Mouse (Mus musculus): ENCODE data around the gene Atp8b4.

Atp8b4 gene

GRCm38 (mm10) chr2:126359965-126360364 is 140.5 kb downstream of the Atp8b4 start:
- DNase-seq: no peak

- DNase-seq: no peak
These were observed 141.2 kb downstream of the Atp8b4 start for GRCm38 (mm10) chr2:126359278-126359677.

GRCm38 (mm10) chr2:126358741-126359140 is 141.7 kb downstream of the Atp8b4 start:
- DNase-seq: no peak

DNA sequence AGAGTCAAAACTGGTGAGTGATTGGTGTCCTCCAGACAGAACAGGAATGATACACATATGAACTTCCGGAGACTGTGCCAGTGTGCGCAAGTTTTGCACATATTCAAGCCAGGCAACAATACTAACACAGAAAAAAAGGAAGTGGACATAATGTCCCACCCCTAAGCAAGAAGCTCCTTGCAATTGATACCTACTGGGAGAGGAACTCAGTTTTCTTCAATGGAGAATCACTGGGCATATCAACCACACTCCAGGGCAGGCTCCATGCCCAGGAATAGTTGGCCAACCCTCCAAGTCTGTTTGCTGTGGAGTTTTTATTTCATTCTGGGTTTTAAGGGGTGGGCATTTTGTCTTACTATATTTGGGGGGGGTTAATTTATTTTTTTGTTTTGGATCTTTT is 145.2 kb downstream of the Atp8b4 start:
- no peak for DNase-seq

GRCm38 (mm10) chr2:126351811-126352210 is 148.7 kb downstream of the Atp8b4 start:
- DNase-seq: no peak

GRCm38 (mm10) chr2:126343026-126343593 is 157.4 kb downstream of the Atp8b4 start:
- DNase-seq: no peak

- no peak for DNase-seq
These were observed 159.0 kb downstream of the Atp8b4 start for GRCm38 (mm10) chr2:126341521-126341920.

GRCm38 (mm10) chr2:126340201-126340600 is 160.3 kb downstream of the Atp8b4 start:
- DNase-seq: no peak

GRCm38 (mm10) chr2:126339516-126339915 is 161.0 kb downstream of the Atp8b4 start:
- no peak for DNase-seq

DNA sequence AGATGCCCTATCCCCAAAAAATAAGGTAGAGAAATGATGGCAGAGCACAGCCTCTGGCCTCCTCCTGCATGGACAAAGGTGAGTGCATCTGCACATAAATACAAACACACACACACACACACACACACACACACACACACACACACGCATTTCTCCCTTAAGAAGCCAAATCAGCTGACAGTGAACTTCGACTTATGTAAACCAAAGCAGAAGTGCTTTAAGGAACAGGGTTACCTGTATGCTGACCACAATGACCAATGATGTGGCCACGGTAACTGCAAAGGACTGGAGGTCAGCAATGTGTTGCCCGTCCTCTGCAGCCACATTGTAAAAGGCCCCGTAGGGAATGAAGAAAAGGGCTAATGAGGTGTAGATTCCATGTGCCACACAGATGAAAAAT is 163.3 kb downstream of the Atp8b4 start:
- DNase-seq: no peak

- no peak for DNase-seq
These were observed 168.7 kb downstream of the Atp8b4 start for GRCm38 (mm10) chr2:126331794-126332193.

GRCm38 (mm10) chr2:126323206-126323605 is 177.3 kb downstream of the Atp8b4 start:
- DNase-seq: no peak

DNA sequence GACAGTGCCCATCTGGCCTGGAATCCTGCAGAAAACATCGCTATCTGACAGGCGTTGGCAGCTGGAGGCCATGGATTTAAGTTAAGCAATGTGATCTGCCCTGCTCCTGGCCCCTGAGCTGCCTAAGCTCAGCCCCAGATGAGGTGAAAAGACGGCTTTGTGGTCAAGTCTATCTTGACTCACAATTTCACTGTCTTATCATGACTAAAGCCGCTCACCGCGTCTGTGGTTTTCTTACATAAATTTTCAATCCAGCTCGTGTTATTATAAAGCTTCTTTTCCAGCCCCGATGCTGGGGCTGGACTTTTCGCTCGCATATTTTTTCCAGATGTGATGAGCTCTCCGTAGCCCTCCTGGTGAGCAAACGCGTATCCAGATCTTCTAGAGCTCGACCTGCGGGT is 177.8 kb downstream of the Atp8b4 start:
- no peak for DNase-seq

DNA sequence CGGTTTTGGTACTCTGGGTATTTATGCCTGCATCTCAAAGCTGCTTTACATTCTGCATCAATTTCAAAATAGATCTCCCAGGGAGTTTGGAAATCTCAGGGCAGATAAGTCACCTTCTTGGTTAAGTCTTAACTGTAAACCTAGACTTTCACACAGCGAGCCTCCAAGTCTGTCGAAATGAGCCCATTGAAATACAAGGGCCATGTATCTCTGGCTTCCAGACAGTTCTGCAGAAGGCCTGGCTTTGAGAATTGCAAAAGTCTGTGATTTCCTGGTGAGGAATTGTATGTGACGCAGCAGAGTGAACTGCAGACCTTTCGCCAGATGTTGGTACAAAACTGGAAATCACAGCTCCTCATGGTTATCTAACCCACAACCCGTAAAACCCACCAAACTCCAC is 182.4 kb downstream of the Atp8b4 start:
- DNase-seq: no peak

GRCm38 (mm10) chr2:126316942-126317341 is 183.5 kb downstream of the Atp8b4 start:
- DNase-seq: no peak

- no peak for DNase-seq
These were observed 184.1 kb downstream of the Atp8b4 start for GRCm38 (mm10) chr2:126316346-126316745.

- DNase-seq: no peak
These were observed 189.4 kb downstream of the Atp8b4 start for GRCm38 (mm10) chr2:126311056-126311455.

DNA sequence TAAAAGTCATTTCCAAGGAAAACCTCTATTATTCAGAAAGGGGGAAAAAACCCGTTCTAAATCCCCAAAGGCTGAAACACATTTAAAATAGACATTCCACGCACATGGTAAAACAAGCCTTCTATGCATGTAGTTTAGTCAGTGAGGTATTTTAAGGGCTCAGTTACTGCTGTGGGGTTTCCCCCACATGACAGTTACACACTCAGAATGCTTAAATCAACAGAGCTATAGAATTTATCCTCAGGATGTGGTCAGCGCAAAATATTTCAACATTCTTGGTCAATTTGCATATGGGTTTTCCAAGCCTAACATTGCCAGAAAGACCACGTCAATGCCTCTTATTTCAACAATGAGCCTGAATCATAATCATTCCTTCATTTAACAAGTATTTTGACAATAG is 190.5 kb downstream of the Atp8b4 start:
- no peak for DNase-seq

DNA sequence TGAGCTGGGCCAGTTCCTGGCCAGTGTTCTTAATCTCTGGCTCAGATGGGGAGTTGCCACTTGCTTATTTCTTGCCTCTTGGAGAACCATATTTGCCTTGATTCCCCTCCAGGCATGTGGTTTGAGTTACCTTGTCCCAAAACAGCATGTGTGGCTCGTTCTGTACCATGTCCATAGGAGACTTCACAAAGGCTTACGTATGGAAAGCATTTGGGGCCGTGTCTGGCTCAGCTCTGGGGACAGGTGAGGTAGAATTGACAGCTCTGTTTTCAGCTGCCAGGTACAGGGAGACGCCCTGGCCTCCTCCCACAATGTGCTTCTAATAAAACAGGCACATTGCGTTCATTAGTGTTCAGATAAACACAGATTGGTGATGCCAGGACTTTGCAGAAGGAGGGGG is 195.9 kb downstream of the Atp8b4 start:
- DNase-seq: no peak

GRCm38 (mm10) chr2:126303226-126303625 is 197.2 kb downstream of the Atp8b4 start:
- DNase-seq: no peak

GRCm38 (mm10) chr2:126302381-126302780 is 198.1 kb downstream of the Atp8b4 start:
- DNase-seq: no peak

- DNase-seq: no peak
These were observed 209.8 kb downstream of the Atp8b4 start for GRCm38 (mm10) chr2:126290702-126291101.

- DNase-seq: no peak
These were observed 212.5 kb downstream of the Atp8b4 start for GRCm38 (mm10) chr2:126287942-126288341.

GRCm38 (mm10) chr2:126286420-126286819 is 214.1 kb downstream of the Atp8b4 start:
- DNase-seq: no peak

DNA sequence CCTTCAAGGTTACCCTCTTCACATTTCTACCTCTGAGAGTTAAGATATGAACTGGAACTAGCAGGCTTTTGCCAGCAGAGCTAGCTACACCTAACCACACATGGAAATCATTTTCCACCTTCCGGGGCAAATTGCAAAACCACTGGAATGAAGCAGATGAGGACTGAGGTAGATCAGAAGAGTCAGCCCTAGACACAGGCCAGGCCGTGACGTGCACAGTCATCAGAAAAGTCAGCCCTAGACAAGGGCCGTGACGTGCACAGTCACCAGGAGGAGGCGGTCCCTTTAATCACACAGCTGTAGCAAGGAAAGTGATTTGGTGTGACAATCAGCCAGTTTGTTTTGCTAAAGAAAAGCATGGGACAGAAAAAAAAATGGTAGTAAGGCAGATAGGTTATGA is 216.4 kb downstream of the Atp8b4 start:
- no peak for DNase-seq

- DNase-seq: no peak
These were observed 217.4 kb downstream of the Atp8b4 start for GRCm38 (mm10) chr2:126283086-126283485.
